ENCODE assay signal across 8 mouse cellular contexts in genomic region chr7:87277225-87277624, GRCm38 (mm10). TPM values are rescaled to one million over a fixed set of nuclear protein-coding genes. Genes with fewer than 3 reads are reported as not detected.
DNase-seq lines count a peak whose midpoint lies in the region; ATAC-seq lines count a peak whose summit lies in the region.

No protein-coding gene starts in this region.

- H3K4me2 ChIP-seq in midbrain, embryonic 11.5 days, result no peak overlapping the region
- no peak overlapping the region for H3K4me2 ChIP-seq in midbrain, embryonic 16.5 days (ENCODE audit: low read length)
- no peak overlapping the region for H3K4me2 ChIP-seq in embryonic facial prominence, embryonic 11.5 days (ENCODE audit: low read depth, low read length)

- no peak for ATAC-seq in midbrain, embryonic 11.5 days (ENCODE audit: low FRiP score)
- no peak for ATAC-seq in midbrain, embryonic 16.5 days
- no peak for ATAC-seq in embryonic facial prominence, embryonic 11.5 days (replicated peaks; ENCODE audit: insufficient number of reproducible peaks, low FRiP score, low TSS enrichment, low read depth)
- ATAC-seq in inflammation-experienced regulatory T-cells, adult 6 months, result no peak

- no peaks in the 10 kb centered on the region for H3K27me3 ChIP-seq in midbrain, embryonic 11.5 days (ENCODE audit: control insufficient read depth, insufficient read depth, low read length)
- no peaks in the 10 kb centered on the region for H3K27me3 ChIP-seq in midbrain, embryonic 16.5 days (ENCODE audit: control insufficient read depth, insufficient read depth, low read depth, low read length)
- no peaks in the 10 kb centered on the region for H3K27me3 ChIP-seq in embryonic facial prominence, embryonic 11.5 days (ENCODE audit: control insufficient read depth, insufficient read depth, low read length)

- WGBS in midbrain, embryonic 11.5 days, result 5% methylated on average over 1 of the region's 1 CpGs
- WGBS in midbrain, embryonic 16.5 days, result 0% methylated on average over 1 of the region's 1 CpGs
- 4% methylated on average over 1 of the region's 1 CpGs for WGBS in embryonic facial prominence, embryonic 11.5 days

- peak; percentile 2 to 7 for DNase-seq in cerebellum, adult 18-20 months
- DNase-seq in cerebellum, adult 9-11 months, result no peak
- DNase-seq in midbrain, embryonic 11.5 days (ENCODE audit: low spot score, missing footprints), result peak; percentile 85
- peak; percentile 69 for DNase-seq in embryonic facial prominence, embryonic 11.5 days (ENCODE audit: low spot score)
- DNase-seq in layer of hippocampus, adult 18-20 months (ENCODE audit: low spot score in 2 of 2), result peak; percentile 2 to 74
- peak; percentile 9 for DNase-seq in retina, postnatal 7 days (ENCODE audit: low read depth, low spot score)

- no peaks in the 10 kb centered on the region for H3K36me3 ChIP-seq in midbrain, embryonic 11.5 days (ENCODE audit: control insufficient read depth, insufficient read depth, low read length)
- no peaks in the 10 kb centered on the region for H3K36me3 ChIP-seq in midbrain, embryonic 16.5 days (ENCODE audit: control insufficient read depth, insufficient read depth, low read length)
- no peaks in the 10 kb centered on the region for H3K36me3 ChIP-seq in embryonic facial prominence, embryonic 11.5 days (replicated peaks; ENCODE audit: control insufficient read depth, insufficient read depth, low read depth, low read length)

- H3K9ac ChIP-seq in midbrain, embryonic 11.5 days (ENCODE audit: low read length), result no peak overlapping the region
- no peak overlapping the region for H3K9ac ChIP-seq in midbrain, embryonic 16.5 days (ENCODE audit: low read depth, low read length)
- no peak overlapping the region for H3K9ac ChIP-seq in embryonic facial prominence, embryonic 11.5 days (replicated peaks; ENCODE audit: low read length)

- H3K9me3 ChIP-seq in midbrain, embryonic 11.5 days (ENCODE audit: control insufficient read depth, low read length), result no peaks in the 10 kb centered on the region
- no peaks in the 10 kb centered on the region for H3K9me3 ChIP-seq in midbrain, embryonic 16.5 days (replicated peaks; ENCODE audit: control insufficient read depth, low read length, poor library complexity, severe bottlenecking)
- no peaks in the 10 kb centered on the region for H3K9me3 ChIP-seq in embryonic facial prominence, embryonic 11.5 days (replicated peaks; ENCODE audit: control insufficient read depth, low read length)

- no peak overlapping the region for H3K4me3 ChIP-seq in midbrain, embryonic 11.5 days (ENCODE audit: low read depth, low read length)
- no peak overlapping the region for H3K4me3 ChIP-seq in midbrain, embryonic 16.5 days (ENCODE audit: low read depth, low read length)
- no peak overlapping the region for H3K4me3 ChIP-seq in embryonic facial prominence, embryonic 11.5 days (ENCODE audit: low read depth, low read length)

- no peaks in the 10 kb centered on the region for H3K4me1 ChIP-seq in midbrain, embryonic 11.5 days (ENCODE audit: control insufficient read depth, insufficient read depth, low read length)
- H3K4me1 ChIP-seq in midbrain, embryonic 16.5 days (ENCODE audit: control insufficient read depth, insufficient read depth, low read length), result no peaks in the 10 kb centered on the region
- H3K4me1 ChIP-seq in embryonic facial prominence, embryonic 11.5 days (ENCODE audit: control insufficient read depth, insufficient read depth, low read length), result no peaks in the 10 kb centered on the region

- H3K27ac ChIP-seq in midbrain, embryonic 11.5 days (ENCODE audit: low read depth, low read length), result no peak overlapping the region
- no peak overlapping the region for H3K27ac ChIP-seq in midbrain, embryonic 16.5 days (ENCODE audit: low read length)
- no peak overlapping the region for H3K27ac ChIP-seq in embryonic facial prominence, embryonic 11.5 days (replicated peaks; ENCODE audit: low read depth, low read length)

RNA-seq across cellular contexts. Expression of gene Nox4, which starts 31.3 kb away (rescaled TPM):
- polyA plus RNA-seq in midbrain, embryonic 11.5 days (2014; fragmentation: Nextera tagmentation; extraction: Ambion mirVana), result 3.0 and 3.6 TPM in 2 replicates
- 1.7 and 2.2 TPM in 2 replicates for polyA plus RNA-seq in midbrain, embryonic 16.5 days (2015; fragmentation: Nextera tagmentation; extraction: Ambion mirVana)
- 6.5 and 7.3 TPM in 2 replicates for polyA plus RNA-seq in embryonic facial prominence, embryonic 11.5 days (2014; fragmentation: Nextera tagmentation; extraction: Ambion mirVana)
- under 1 TPM in 1 of 2 experiments, not detected in 1; 0.25 TPM for total RNA-seq in layer of hippocampus, adult 18-20 months (2021)
- not detected for polyA plus RNA-seq in inflammation-experienced regulatory T-cells, adult 6 months (2017; shearing (Covaris generic))
